ENCODE assay signal across 8 mouse cellular contexts in genomic region chr15:86875721-86876309, GRCm38 (mm10).
DNase-seq lines count a peak whose midpoint lies in the region; ATAC-seq and TF ChIP-seq lines count a peak whose summit lies in the region.

No protein-coding gene starts in this region.

- H3K9me3 ChIP-seq in heart, embryonic 12.5 days (replicated peaks) = no peaks in the 10 kb centered on the region
- H3K9me3 ChIP-seq in forebrain, embryonic 13.5 days (replicated peaks) = no peaks in the 10 kb centered on the region
- no peaks in the 10 kb centered on the region for H3K9me3 ChIP-seq in midbrain, embryonic 12.5 days

- H3K4me1 ChIP-seq in heart, embryonic 12.5 days (replicated peaks) = 0 out of 2 replicates have a peak, but pooled peaks cover 3% of the 10 kb centered on the region
- no peaks in the 10 kb centered on the region for H3K4me1 ChIP-seq in heart, adult 2 months (ENCODE audit: control insufficient read depth, insufficient read depth, low read length)
- peaks cover 16% of the 10 kb centered on the region for H3K4me1 ChIP-seq in forebrain, embryonic 13.5 days
- peaks cover 12% of the 10 kb centered on the region for H3K4me1 ChIP-seq in midbrain, embryonic 12.5 days

- H3K9ac ChIP-seq in heart, embryonic 12.5 days = no peak overlapping the region
- no peak overlapping the region for H3K9ac ChIP-seq in heart, adult 2 months (ENCODE audit: low read depth, low read length)
- no peak overlapping the region for H3K9ac ChIP-seq in forebrain, embryonic 13.5 days
- no peak overlapping the region for H3K9ac ChIP-seq in midbrain, embryonic 12.5 days (replicated peaks)

- H3K4me3 ChIP-seq in heart, embryonic 12.5 days = 0 out of 2 replicates have a peak overlapping the region, but pooled peaks have one; percentile 13
- H3K4me3 ChIP-seq in heart, adult 2 months = no peak overlapping the region
- no peak overlapping the region for H3K4me3 ChIP-seq in forebrain, embryonic 13.5 days
- H3K4me3 ChIP-seq in midbrain, embryonic 12.5 days = no peak overlapping the region

- H3K27ac ChIP-seq in heart, embryonic 12.5 days (ENCODE audit: poor library complexity, severe bottlenecking) = no peak overlapping the region
- no peak overlapping the region for H3K27ac ChIP-seq in heart, adult 2 months
- H3K27ac ChIP-seq in forebrain, embryonic 13.5 days = no peak overlapping the region
- H3K27ac ChIP-seq in midbrain, embryonic 12.5 days (replicated peaks) = no peak overlapping the region

- no peak for TF ChIP-seq POLR2A in heart, adult 2 months (IDR thresholded peaks at IDR 0.05; ENCODE audit: insufficient read depth, low read depth, low read length)

- 10% methylated on average over 7 of the region's 7 CpGs for WGBS in heart, embryonic 12.5 days
- WGBS in heart, adult 2 months = 12% methylated on average over 7 of the region's 7 CpGs
- WGBS in forebrain, embryonic 13.5 days = 8% methylated on average over 7 of the region's 7 CpGs
- 6% methylated on average over 7 of the region's 7 CpGs for WGBS in midbrain, embryonic 12.5 days

- H3K4me2 ChIP-seq in heart, embryonic 12.5 days = peak overlapping the region; percentile 53
- peak overlapping the region; percentile 24; the same call in 1 of the 2 replicates for H3K4me2 ChIP-seq in forebrain, embryonic 13.5 days
- H3K4me2 ChIP-seq in midbrain, embryonic 12.5 days (replicated peaks) = peak overlapping the region; percentile 32

- no peak for TF ChIP-seq CTCF in heart, adult 2 months (IDR thresholded peaks at IDR 0.05)

- intact Hi-C loops in heart, adult 2 months (cut with DNase I) = no loop called here

- no peaks in the 10 kb centered on the region for H3K79me2 ChIP-seq in heart, adult 2 months (replicated peaks; ENCODE audit: control insufficient read depth, insufficient read depth, low read length)

- no peak for DNase-seq in heart, adult 2 months
- peak; percentile 13 for DNase-seq in ZHBTc4 (ENCODE audit: low read depth, low spot score)
- DNase-seq in lung, postnatal 14 days = no peak
- DNase-seq in urinary bladder, adult 2 months (ENCODE audit: low spot score) = no peak

- no peak for ATAC-seq in heart, embryonic 12.5 days (ENCODE audit: insufficient number of reproducible peaks, low FRiP score)
- no peak for ATAC-seq in forebrain, embryonic 13.5 days
- no peak for ATAC-seq in midbrain, embryonic 12.5 days (ENCODE audit: low FRiP score, low read depth)
- ATAC-seq in granulocyte monocyte progenitor cell, adult 5-6 weeks (replicated peaks; ENCODE audit: poor library complexity, severe bottlenecking) = no peak

- no peaks in the 10 kb centered on the region for H3K27me3 ChIP-seq in heart, embryonic 12.5 days (replicated peaks)
- H3K27me3 ChIP-seq in heart, adult 2 months (ENCODE audit: control insufficient read depth, insufficient read depth, low read length) = no peaks in the 10 kb centered on the region
- 0 out of 2 replicates have a peak, but pooled peaks cover 3% of the 10 kb centered on the region for H3K27me3 ChIP-seq in forebrain, embryonic 13.5 days
- no peaks in the 10 kb centered on the region for H3K27me3 ChIP-seq in midbrain, embryonic 12.5 days

- no peaks in the 10 kb centered on the region for H3K36me3 ChIP-seq in heart, embryonic 12.5 days
- no peaks in the 10 kb centered on the region for H3K36me3 ChIP-seq in heart, adult 2 months (ENCODE audit: control insufficient read depth, insufficient read depth, low read length)
- H3K36me3 ChIP-seq in forebrain, embryonic 13.5 days (ENCODE audit: poor library complexity, severe bottlenecking) = no peaks in the 10 kb centered on the region
- H3K36me3 ChIP-seq in midbrain, embryonic 12.5 days = no peaks in the 10 kb centered on the region

- no peak for TF ChIP-seq EP300 in heart, adult 2 months (IDR thresholded peaks at IDR 0.05; ENCODE audit: insufficient read depth, low read depth, low read length)
